Mouse (Mus musculus) intestine, embryonic 14.5 days (tissue): ENCODE results near the gene Tmem178. TPM values are rescaled to one million over a fixed set of nuclear protein-coding genes. Genes with fewer than 3 reads are reported as not detected.

Experiments
- ATAC-seq: fragments of 200-750 bp; cut with Nextera tagmentation; replicated peaks from 2 replicates; pipeline ENCODE4 v1.8.0; 2017; ENCODE audit warnings: low read depth, moderate number of reproducible peaks, moderate TSS enrichment, moderate library complexity; ENCODE audit not compliant: low FRiP score, low TSS enrichment
- DNase-seq: peaks from one replicate; pipeline ENCODE4 v3.0.0-alpha.2; 2018; ENCODE audit warnings: low spot score
- H3K27ac ChIP-seq: fragments of 300-500 bp; sonication (generic); 2 replicates; pipeline ENCODE4 v1.5.1; 2014; ENCODE audit warnings: low read depth, mild to moderate bottlenecking, control low read depth
- H3K27me3 ChIP-seq: fragments of 300-500 bp; sonication (generic); replicated peaks from 2 replicates; pipeline ENCODE4 v1.6.1; 2014; ENCODE audit warnings: low read length, control low read depth; ENCODE audit not compliant: control insufficient read depth, insufficient read depth
- H3K36me3 ChIP-seq: fragments of 300-500 bp; sonication (generic); 2 replicates; pipeline ENCODE4 v1.6.1; 2014; ENCODE audit warnings: low read length, control low read depth; ENCODE audit not compliant: control insufficient read depth, insufficient read depth
- H3K4me1 ChIP-seq: fragments of 300-500 bp; sonication (generic); replicated peaks from 2 replicates; pipeline ENCODE4 v1.6.1; 2014; ENCODE audit warnings: low read length, control low read depth, mixed read lengths; ENCODE audit not compliant: control insufficient read depth, insufficient read depth
- H3K4me2 ChIP-seq: fragments of 300-500 bp; sonication (generic); 2 replicates; pipeline ENCODE4 v1.6.1; 2014; ENCODE audit warnings: low read length
- H3K4me3 ChIP-seq: fragments of 300-500 bp; sonication (generic); 2 replicates; pipeline ENCODE4 v1.5.1; 2014; ENCODE audit warnings: low read depth, low read length, control low read depth, mixed read lengths
- H3K9ac ChIP-seq: fragments of 300-500 bp; sonication (generic); 2 replicates; pipeline ENCODE4 v1.6.1; 2014; ENCODE audit warnings: mild to moderate bottlenecking, low read length
- H3K9me3 ChIP-seq: fragments of 300-500 bp; sonication (generic); 2 replicates; pipeline ENCODE4 v1.6.1; 2016; ENCODE audit warnings: low read length, control low read depth; ENCODE audit not compliant: control insufficient read depth
- WGBS: fragments of 180-500 bp; shearing (Covaris S2); extraction: QIAGEN DNeasy Blood & Tissue Kit; methylation state at CpG from one replicate; pipeline ENCODE4 v1.1.7; 2014; 5-methylcytosine and 5-hydroxymethylcytosine counted together
- polyA plus RNA-seq: library from polyadenylated mRNA; unstranded; fragments of >200 nt; fragmentation: Nextera tagmentation; extraction: Ambion mirVana; gene quantifications from 2 replicates; pipeline ENCODE4 v1.2.1, GENCODE M21; 2014

The Tmem178 gene
- polyA plus RNA-seq, 1 experiment from 2014 or later, result 4.1 TPM

DNA sequence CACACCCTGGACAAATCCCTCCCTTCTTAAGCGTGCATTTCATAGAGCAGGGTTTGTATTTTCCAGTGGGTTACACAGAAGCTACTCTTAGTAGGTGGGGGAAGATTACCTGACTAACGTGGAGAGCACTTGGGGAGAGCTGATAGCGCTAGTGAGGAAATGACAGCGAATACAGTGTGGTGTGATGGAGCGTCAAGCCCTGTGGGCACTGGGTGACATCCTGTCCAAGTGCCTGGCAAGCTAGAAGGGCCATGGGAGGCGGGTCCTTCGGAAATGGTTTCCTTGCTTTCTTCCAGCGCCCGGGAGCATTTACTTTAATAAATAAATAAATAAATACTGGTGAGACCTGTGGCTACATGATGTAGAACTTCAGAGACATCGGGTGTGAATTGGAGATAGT, 5.5 kb downstream of the Tmem178 start:
- H3K27me3 ChIP-seq, result peaks cover 15% of the 10 kb centered on the region; the same call in 1 of the 2 replicates
- H3K4me1 ChIP-seq, result 0 out of 2 replicates have a peak, but pooled peaks cover 2% of the 10 kb centered on the region
- no peaks in the 10 kb centered on the region for H3K36me3 ChIP-seq
- WGBS, result 86% methylated on average over 10 of the region's 10 CpGs
- DNase-seq, result no peak
- H3K4me3 ChIP-seq, result no peak overlapping the region
- H3K9ac ChIP-seq, result no peak overlapping the region
- no peak overlapping the region for H3K4me2 ChIP-seq
- no peaks in the 10 kb centered on the region for H3K9me3 ChIP-seq
- no peak for ATAC-seq
- H3K27ac ChIP-seq, result no peak overlapping the region

DNA sequence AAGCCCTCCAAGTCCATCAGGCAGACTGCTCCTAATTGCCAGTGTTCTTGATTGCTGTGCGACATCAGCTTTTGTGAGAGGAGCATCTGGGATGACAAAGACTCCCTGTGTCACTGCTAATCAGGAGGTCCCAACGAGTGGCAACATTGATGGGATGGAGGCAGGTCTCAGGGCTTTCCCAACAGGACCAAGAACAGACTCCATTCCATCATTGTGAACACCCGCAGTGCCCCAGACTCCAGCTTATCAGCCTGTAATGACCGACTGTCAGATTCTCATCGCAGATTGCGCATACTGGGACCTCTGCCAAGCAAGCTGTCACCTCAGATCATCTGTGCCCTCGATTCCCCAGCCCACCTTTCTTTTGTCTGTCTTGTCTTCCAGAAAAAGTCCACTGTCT, 7.9 kb downstream of the Tmem178 start:
- Histone ChIP-seq H3K4me3 (no peak overlapping the region), H3K27me3 (no peaks in the 10 kb centered on the region), H3K27ac (no peak overlapping the region), H3K4me2 (no peak overlapping the region), H3K9ac (no peak overlapping the region), H3K4me1 (no peaks in the 10 kb centered on the region), H3K36me3 (no peaks in the 10 kb centered on the region), H3K9me3 (no peaks in the 10 kb centered on the region)
- DNase-seq (no peak), ATAC-seq (no peak)
- 72% methylated on average over 7 of the region's 7 CpGs for WGBS

DNA sequence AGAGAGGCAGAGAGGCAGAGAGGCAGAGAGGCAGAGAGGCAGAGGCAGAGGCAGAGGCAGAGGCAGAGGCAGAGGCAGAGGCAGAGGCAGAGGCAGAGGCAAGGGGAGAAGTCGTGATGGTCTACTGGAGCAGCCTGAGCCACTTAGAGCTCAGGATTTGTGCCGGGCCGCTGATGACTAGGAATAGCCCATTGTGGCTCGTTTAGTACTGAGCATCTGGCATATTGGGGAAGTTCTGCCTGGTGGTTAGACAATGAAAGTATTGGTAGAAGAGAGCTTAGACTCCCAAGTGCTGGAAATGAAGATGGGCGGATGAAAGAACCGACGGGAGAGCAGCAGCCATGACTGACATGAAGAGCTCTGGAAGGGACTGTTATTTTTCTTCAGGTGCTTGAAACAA, 11.0 kb downstream of the Tmem178 start:
- Histone ChIP-seq H3K9me3 (no peaks in the 10 kb centered on the region), H3K9ac (no peak overlapping the region), H3K36me3 (no peaks in the 10 kb centered on the region), H3K4me3 (no peak overlapping the region), H3K27me3 (no peaks in the 10 kb centered on the region), H3K4me1 (peaks cover 3% of the 10 kb centered on the region; the same call in 1 of the 2 replicates), H3K4me2 (no peak overlapping the region), H3K27ac (no peak overlapping the region)
- WGBS, result 71% methylated on average over 7 of the region's 7 CpGs
- DNase-seq (no peak), ATAC-seq (no peak)

DNA sequence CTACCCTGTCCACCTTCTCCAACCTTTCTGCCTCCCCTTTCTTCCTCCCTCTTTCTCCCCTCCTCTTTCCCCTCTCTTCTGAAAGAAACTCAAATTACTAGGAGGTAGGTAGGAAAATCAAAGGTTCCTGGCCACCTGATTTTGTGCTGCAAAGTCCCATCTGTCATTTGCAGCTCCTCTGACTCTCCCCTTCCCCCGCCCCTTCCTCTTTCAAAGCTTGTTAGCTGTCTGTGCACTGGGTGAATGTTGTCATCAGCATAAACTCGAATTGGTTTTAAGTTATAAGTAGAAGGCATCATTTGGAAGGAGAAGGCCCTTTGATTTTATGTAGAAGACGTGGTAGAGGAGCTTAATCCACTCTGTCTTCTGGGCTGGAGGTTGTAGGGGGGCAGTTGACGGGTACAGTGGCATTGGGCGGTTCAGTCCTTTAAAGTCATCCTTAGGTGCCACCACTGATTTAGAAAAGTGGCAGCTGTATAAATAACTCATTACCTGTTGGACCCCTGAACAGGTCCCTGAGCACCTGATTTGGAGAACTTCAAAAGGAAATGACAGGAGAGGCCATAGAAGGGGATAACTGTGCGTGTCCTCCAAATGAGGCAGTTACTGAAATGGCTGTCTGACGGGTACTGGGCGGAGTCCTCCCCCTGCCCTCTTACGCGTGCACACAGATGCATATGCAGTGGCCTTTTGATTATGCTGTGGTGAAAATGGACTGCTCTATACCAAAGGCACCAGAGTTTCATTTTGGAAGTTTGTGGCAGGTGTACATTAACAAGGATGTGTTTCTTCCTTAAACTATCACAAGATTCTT, 11.8 kb downstream of the Tmem178 start:
- Histone ChIP-seq H3K9me3 (no peaks in the 10 kb centered on the region), H3K27me3 (no peaks in the 10 kb centered on the region), H3K4me2 (no peak overlapping the region), H3K9ac (no peak overlapping the region), H3K4me3 (no peak overlapping the region), H3K27ac (no peak overlapping the region), H3K4me1 (peaks cover 3% of the 10 kb centered on the region; the same call in 1 of the 2 replicates), H3K36me3 (no peaks in the 10 kb centered on the region)
- 82% methylated on average over 10 of the region's 10 CpGs for WGBS
- ATAC-seq (no peak), DNase-seq (no peak)

DNA sequence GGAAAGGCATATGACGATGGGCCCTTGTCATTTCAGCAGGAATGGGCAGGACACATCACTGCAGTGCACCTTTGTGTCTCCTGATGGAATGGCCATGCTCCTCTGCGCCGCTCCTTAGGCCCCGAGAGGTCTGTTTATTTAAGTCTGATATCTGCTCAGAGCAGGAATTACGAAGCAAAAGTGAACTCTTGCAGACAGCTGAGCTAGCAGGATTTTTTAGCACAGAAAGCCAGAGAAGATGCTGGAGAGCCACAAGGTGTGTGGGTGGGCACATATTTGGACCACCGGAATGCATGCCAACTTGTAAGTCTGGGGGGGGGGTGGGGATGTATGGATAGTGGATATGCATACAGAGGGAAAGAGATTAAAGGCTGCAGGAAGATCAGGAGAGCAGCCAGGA, 13.9 kb downstream of the Tmem178 start:
- no peak for DNase-seq
- no peaks in the 10 kb centered on the region for H3K36me3 ChIP-seq
- H3K27me3 ChIP-seq, result no peaks in the 10 kb centered on the region
- peaks cover 3% of the 10 kb centered on the region; the same call in 1 of the 2 replicates for H3K4me1 ChIP-seq
- no peak overlapping the region for H3K27ac ChIP-seq
- H3K4me3 ChIP-seq, result no peak overlapping the region
- WGBS, result 29% methylated on average over 6 of the region's 6 CpGs
- H3K4me2 ChIP-seq, result no peak overlapping the region
- no peak for ATAC-seq
- H3K9me3 ChIP-seq, result no peaks in the 10 kb centered on the region
- no peak overlapping the region for H3K9ac ChIP-seq

DNA sequence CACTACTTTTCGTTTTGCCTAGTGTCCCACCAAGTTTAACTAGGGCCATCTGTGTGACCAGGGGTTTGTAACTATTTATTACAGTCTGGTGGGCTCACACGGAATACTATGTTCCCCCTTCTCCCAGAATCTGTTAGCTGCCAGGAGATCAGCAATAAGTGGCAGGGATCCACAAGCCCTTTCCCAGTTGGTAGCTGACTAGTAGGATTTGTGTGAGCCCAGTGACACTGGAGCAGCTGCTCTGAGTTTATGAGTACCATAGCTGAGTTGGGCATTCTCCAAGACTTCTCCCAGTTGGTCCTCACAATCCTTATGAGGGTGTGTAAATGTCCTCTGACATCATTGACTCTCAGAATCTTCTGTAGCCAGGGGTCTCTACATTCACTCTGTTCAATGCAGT, 15.4 kb downstream of the Tmem178 start:
- ATAC-seq, result no peak
- Histone ChIP-seq H3K36me3 (no peaks in the 10 kb centered on the region), H3K27ac (no peak overlapping the region), H3K9ac (no peak overlapping the region), H3K9me3 (no peaks in the 10 kb centered on the region), H3K27me3 (no peaks in the 10 kb centered on the region), H3K4me3 (no peak overlapping the region), H3K4me2 (no peak overlapping the region), H3K4me1 (peaks cover 3% of the 10 kb centered on the region; the same call in 1 of the 2 replicates)
- DNase-seq, result no peak
- 77% methylated on average over 2 of the region's 2 CpGs for WGBS

DNA sequence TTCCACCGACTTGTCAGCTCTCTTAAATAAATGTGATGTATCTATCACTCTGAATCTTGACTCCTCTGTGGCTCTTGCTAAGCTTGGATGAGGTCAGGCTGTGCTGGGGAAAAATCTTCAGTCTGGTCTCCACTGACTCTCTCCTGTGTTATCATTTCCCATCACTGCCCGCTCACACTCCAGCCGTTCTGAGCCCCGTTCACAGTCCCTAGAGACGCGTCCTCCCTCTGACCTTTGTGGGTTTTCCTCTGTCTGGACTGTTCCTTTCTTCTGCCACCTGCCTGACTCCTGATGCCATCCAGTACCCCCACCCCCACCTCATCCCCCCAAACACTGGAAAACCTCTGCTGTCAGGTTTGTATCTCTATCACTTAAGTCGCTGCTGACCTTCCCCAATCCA, 23.0 kb downstream of the Tmem178 start:
- Histone ChIP-seq H3K9me3 (no peaks in the 10 kb centered on the region), H3K36me3 (no peaks in the 10 kb centered on the region), H3K4me3 (no peak overlapping the region), H3K9ac (no peak overlapping the region), H3K27me3 (no peaks in the 10 kb centered on the region), H3K4me1 (peaks cover 9% of the 10 kb centered on the region; the same call in 1 of the 2 replicates), H3K27ac (no peak overlapping the region), H3K4me2 (no peak overlapping the region)
- no peak for ATAC-seq
- 35% methylated on average over 7 of the region's 7 CpGs for WGBS
- no peak for DNase-seq

DNA sequence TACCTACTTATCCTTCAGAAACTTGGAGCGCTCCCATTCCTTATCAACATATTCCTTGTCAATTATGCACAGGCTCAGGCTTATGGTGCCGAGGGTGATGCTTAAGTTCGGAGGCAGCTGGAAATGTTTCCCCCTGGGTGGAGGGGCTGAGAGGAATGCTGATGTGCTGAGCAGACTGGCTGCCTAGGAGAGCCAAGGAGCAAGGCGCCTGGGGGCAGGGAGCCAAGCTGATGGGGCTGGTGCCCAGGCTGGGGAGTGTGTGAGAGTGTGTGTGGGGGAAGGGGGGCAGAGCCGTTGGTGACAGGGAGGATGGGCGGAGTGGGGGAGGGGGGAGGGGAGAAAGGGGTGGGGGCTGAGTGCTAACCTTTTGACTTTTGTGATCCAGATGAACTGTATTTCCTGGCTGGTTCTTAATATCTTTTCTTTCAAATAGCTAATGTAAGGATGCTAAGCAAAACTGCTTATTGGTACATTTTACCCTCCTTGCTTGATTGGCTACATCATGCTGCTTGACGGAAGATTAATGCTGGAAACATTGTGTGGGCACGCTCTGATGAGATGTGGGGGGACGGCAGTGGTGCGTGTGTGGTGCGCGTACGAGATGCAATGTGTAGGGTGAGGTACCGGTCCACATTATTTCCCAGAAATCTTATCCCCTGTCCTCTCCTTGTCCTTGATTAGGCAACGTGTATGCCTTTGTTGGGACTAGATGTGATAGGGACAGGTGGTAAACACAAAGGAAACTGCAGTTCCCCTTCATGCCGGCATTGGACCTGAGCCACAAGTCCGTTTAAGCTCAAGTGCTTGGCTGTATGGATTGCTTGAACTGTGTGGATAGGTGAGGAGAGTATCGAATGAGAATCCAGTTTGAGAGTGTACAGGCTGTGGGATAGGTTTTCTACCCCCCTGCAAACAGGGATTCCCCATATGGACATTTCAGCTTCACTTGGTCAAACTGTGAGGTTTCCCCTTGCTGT, 25.5 kb downstream of the Tmem178 start:
- Histone ChIP-seq H3K9me3 (no peaks in the 10 kb centered on the region), H3K4me2 (no peak overlapping the region), H3K4me3 (no peak overlapping the region), H3K36me3 (no peaks in the 10 kb centered on the region), H3K27me3 (no peaks in the 10 kb centered on the region), H3K4me1 (peaks cover 9% of the 10 kb centered on the region; the same call in 1 of the 2 replicates), H3K27ac (no peak overlapping the region), H3K9ac (no peak overlapping the region)
- DNase-seq (no peak), ATAC-seq (no peak)
- WGBS, result 62% methylated on average over 18 of the region's 18 CpGs
